Mouse (Mus musculus) right cerebral cortex, postnatal 4 days (tissue): Measurements from ENCODE around the gene Gpr55.

Source experiments
- DNase-seq: peaks from one replicate; pipeline ENCODE4 v3.0.0-alpha.2; 2022

The Gpr55 gene

DNA sequence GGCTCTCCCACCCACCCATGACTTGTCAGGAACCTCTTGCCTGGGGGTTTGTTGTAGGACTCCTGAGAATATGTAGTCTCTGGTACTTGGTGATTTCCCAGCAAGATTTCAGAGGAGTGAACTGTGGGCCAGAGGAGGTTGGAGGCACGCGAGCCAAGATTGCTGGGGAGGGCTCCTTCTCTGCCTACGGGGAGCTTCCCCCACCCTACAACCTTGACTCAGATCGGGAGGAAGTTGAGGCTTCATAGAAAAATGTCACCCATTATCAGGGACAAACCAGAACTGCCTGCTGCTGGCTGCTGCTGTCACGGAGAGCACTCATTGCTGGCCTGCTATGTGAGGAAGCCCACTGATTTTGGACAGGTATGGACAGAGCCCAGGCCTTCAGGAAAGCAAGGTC is 3.5 kb downstream of the Gpr55 start:
- no peak for DNase-seq

GRCm38 (mm10) chr1:85955150-85955549 is 5.7 kb downstream of the Gpr55 start:
- DNase-seq = no peak

DNA sequence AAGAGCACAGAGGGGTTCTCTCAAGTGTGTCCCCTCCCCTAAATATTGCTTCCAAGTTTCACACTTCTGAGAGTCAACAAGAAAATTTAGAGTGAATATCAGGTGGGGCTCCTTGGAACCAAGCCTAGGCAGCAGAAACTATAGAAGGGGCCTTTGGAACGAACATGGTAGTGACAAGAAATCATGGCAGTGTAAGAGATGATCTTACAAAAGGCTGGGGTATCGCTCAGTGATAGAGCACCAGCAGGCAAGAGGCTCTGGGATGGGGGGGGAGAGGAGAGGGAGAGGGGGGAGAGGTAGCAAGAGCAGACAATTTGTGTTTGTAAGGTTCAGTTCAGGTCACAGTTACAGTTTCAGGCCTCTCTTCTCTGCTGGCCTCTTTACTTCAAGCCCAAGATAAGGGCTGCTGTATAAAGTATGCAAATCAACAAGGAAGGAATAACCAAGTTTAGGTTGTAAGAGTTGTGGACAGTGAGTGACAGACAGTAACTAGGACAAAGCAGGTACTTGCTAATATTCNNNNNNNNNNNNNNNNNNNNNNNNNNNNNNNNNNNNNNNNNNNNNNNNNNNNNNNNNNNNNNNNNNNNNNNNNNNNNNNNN is 11.6 kb downstream of the Gpr55 start:
- DNase-seq = no peak

DNA sequence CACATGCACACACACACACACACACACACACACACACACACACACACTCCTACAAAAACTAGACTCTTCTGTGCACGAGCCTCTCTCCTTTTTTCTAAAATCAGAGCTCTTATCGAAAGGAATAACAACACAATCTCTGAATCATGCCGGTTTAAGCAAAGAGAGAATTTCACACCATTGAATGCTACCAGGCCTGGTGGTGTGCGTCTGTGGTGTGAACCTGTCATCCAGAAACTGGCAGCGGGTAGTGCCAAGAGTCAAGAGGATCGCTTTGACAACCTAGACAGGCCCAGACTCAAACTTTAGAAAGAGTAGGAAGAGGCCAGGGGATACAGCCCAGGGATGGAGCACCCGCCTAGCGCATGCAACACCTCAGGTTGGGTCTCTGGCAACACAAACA is 18.5 kb downstream of the Gpr55 start:
- no peak for DNase-seq

DNA sequence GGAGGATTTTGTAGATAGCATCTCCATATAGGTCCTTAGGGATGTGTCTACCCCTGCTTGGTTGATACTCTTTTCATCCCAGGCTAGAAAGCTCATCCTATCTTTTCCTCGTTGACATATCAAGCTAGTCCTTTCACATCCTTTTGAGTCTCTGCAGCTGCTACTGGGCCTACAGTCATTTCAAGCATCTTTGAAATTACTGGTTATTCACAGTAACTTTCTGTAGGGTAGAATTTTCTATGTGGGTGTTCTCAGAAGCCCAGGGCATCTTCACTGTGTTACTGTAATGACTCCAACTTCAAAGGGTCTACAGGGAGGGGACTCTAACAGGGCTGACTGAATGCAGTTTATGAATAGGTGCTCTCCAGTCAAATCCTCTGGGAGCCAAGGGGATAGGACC is 23.5 kb downstream of the Gpr55 start:
- DNase-seq = no peak

- no peak for DNase-seq
Observed at GRCm38 (mm10) chr1:85936265-85936664, 24.5 kb downstream of the Gpr55 start.

DNA sequence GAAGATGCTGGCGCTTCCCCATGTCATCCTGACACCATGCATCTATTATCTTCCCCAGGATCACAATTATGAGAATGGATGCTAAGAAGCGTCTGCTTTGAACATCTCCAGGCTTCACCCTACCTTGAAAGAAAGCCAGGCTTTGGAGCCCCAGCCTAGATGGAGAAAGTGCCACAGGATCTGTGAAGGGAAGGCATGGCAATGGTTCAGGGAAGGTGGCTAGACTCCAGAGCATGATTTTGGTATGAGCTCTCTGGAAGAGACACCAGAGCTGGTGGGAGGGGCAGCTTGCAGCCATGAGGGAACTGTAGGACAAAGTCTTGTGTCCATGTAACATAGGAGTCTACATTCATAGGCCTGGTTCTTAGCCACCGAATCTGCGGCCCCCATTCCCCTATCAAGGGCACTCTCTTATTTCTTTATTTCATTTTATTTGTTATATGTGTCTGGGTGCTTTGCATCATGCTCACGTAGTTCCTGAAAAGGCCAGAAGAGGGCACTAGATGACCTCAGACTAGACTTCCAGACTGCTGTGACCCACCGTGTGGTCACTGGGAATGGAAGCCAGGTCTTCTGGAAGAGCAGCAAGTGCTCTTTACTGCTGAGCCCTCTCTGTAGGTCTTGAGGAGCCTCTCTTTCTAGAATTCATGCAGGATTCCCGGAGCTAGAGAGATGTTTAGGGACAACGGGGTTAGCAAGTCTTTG is 25.5 kb downstream of the Gpr55 start:
- DNase-seq = peak; percentile 60

GRCm38 (mm10) chr1:85934560-85934959 is 26.2 kb downstream of the Gpr55 start:
- DNase-seq = no peak

DNA sequence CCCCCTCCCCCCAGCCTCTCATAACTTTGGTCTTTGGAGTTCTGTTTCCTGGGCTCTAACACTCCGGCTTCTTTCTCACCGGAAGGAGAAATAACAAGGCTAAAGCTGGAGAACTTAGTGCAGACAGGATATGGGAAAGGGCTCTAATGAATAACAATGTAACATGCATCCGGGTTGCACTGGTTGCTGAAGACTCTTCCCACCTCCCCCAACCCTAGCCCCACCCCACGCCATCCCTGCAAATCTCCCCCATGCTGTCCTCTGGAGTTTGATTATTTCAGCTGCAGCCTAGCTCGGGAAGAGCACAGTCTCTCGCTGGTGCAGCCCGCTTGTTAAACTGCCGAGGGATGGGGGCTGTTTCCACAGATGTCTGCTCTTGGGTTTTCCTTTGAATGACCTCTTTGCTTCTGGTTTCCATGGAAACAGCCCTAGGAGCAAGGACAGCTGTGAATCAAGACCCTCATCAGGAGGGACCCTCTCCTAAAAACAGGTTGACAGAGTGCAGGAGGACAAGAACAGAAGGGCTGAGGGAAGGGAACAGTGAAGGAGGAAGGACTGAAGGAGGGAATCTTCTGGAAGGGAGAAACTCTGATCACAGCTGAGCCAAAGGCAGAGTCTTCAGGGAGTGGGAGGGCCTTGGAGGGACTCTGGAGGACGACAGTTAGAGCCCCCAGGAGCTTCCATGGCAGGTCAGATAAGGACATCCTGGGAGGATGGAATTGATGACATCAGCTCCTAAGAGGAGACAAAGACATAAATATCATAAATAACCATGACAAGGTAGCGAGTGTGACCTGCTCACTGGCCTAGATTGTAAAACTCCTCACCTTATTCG is 27.0 kb downstream of the Gpr55 start:
- DNase-seq = no peak

DNA sequence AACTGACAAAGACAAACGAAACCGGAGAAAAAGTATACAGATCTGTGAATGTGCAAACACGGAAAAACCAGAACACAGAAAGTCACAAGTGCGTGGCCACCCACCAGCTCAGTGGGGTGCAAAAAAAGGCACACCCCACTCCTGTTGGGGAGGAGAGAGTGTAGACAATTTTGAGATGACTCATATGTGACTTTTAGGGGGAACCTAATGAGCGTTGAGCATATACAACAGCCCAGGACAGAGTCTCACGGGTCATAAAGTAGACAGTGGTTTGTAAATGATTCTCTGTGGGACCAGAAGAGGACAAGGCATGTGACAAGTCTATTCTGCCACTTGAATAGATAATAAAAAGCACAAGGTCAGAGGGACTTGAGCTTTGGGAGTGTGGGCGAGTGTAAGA is 27.6 kb downstream of the Gpr55 start:
- no peak for DNase-seq

- DNase-seq = no peak
Observed at GRCm38 (mm10) chr1:85931170-85931569, 29.6 kb downstream of the Gpr55 start.

DNA sequence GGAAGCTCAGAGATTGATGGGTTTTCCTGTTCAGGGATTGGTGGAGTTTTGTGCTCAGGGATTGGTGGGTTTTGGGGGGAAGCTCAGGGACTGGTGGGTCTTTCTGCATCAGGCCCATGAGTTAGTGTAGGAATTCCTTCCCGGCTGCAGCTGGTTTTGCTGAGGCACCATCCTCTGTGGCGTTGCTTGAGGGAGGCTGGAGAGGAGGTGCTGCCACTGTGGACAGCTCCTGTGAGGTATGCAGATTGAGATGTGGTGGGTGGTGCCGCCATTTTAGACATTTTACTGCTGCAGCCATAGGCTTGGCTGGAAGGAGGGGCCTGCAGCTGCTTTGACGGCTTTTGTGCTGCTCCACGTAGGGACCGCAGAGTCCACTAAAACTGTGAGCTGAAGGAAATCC is 31.4 kb downstream of the Gpr55 start:
- DNase-seq = no peak

DNA sequence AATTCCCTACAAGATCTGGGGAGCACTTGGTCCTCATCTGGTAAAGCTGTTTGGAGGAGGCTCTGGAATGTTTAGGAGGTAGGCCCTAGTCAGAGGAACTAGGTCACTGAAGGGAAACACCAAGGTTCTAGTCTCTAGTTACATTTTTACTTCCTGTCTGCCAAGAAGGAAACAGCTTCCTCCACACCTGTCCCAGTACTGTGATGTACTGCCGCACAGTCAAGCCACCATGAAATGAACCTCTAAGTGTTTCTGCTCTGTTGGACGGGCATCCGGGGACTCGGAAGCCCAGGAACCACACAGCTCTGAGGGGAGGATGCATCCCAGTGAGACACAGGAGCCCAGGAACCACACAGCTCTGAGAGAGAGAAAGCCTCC is 32.1 kb downstream of the Gpr55 start:
- no peak for DNase-seq

GRCm38 (mm10) chr1:85928057-85928687 is 32.6 kb downstream of the Gpr55 start, which contains the start of gene 4933407L21Rik:
4933407L21Rik (plus strand) TSS chr1:85928483.
- peak; percentile 66 for DNase-seq

GRCm38 (mm10) chr1:85925183-85925582 is 35.6 kb downstream of the Gpr55 start:
- no peak for DNase-seq

GRCm38 (mm10) chr1:85922865-85923211 is 38.0 kb downstream of the Gpr55 start:
- DNase-seq = no peak

GRCm38 (mm10) chr1:85922127-85922864 is 38.5 kb downstream of the Gpr55 start:
- no peak for DNase-seq

GRCm38 (mm10) chr1:85921725-85922124 is 39.1 kb downstream of the Gpr55 start:
- DNase-seq = no peak

DNA sequence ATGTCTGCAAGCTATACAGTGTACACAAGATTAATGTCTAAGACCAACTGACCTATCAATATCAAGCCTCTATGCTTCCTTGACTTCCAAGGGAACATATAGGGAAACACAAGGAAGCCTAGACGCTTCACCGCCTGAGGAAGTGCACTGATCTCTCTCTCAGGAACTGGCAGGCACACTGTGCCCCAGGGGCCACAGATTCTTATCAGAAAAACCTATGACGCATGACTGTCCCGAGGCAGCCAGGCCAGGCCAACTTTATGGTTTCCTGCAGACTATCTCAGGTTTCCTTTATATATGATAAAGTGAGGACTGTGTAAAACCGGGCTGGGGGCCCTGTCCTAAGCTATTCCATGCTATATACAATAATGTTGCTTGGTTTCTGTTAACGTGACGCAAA is 41.2 kb downstream of the Gpr55 start:
- DNase-seq = no peak

DNA sequence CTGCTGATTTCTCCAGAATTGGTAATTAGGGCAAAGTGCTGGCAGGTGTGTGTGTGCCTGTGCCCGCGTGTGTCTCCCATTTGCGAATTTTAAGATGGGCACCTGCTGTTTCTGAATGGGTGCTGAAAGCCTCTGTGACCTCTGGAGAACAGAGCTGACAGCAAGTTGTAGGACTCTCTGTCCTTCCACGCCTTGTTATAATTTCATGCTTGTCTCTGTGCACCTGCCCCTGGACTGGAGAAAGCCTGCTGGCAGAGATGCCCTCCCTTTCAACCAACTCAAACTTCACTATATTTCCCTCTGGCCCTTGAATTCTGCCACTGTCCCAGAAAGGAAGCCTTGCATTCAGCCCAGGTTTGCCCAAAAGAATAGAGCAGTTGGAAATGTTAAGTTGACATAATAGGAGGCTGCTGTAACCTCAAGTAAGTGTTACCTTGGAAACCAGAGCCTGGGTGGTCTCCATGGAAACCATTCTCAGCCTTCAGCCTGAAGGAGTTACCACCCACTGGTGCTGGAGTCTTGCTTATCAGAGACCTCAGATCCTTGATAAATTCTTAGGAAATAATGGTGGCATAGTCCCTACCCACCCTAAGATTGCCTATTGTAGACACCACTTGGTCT is 43.9 kb downstream of the Gpr55 start:
- no peak for DNase-seq

- no peak for DNase-seq
Observed at GRCm38 (mm10) chr1:85915890-85916289, 44.9 kb downstream of the Gpr55 start.

DNA sequence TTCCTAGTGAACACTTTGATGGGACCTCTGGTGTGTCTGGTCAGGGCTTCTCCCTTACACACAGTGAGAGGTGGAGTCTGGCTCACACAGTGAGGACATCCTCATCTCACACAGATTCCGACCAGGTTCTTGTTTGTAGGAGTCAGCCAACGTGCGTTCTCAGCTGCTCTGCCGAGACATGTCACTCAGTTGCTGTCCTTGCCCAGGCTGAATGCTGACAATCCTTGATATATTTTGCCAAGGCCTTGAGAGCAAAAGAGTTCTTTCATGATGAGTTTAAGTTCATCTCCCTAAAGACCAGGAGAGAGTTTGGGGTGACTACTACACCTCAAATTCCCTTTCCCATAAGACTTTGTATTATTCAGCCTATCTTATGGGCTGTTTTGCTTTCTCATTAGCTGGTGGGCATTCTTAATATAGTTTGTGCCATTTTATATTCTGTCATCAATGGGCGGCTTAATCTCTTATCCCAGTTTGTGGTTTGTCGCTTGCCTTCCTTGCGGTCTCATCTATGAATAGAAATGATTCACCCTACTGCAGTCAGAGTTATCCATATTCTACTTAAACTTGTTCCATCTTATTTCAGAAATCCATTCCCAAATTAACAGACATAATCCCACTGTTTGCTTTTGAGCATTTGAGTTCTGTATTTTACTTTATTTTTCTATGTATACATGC is 47.6 kb downstream of the Gpr55 start:
- no peak for DNase-seq
